Comparison of ENCODE assay signal across 9 mouse cellular contexts in the genomic region with DNA sequence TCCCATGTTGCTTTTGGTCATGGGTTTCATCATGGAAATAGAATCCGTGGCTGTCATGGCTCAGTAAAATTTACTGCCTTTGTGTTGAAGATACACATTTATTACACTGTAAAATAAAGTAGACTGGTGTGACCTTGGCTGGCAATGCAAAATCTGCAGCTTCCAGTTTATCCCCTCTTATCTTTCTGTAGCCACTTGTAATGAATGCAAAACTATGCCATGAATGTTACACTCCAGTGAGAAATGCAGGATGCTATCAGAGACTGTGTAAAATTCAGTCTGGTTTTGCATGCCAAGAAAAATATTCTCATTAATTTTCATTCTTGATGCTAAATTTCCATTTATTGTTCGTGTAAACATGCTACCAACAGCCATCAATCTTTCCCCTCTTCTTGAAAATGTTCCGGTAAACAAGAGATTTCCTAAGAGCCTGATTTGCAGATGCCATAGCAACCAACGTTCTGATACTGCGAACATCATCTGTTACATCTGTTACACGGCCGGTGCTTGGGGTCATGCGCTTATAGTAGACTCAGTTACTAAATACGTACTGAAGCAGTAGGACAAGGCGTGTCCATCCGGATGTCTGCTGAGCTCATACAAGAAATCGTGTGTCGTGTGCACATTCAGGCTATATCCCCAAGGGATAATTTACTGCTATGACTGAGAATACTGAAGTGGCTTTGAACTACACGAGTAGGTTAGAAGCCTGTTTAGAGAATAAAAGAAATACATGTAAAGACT.
DNase-seq lines count a peak whose midpoint lies in the region; ATAC-seq lines count a peak whose summit lies in the region.
"Had no signal": no experiment of that assay in that cellular context is flagged by ENCODE, and none has a peak within 500 bp of the region (broad histone marks: within the 10 kb centered on the region; RNA-seq: fewer than 3 reads in every experiment).

No protein-coding gene starts in this region.

- no peak overlapping the region for H3K4me2 ChIP-seq in kidney, embryonic 15.5 days
- no peak overlapping the region for H3K4me2 ChIP-seq in liver, embryonic 11.5 days

- no peak for DNase-seq in kidney, adult 11 months
- DNase-seq in brain, adult 2 months (ENCODE audit: low read depth, low spot score): peak; percentile 61
- no peak for DNase-seq in heart, embryonic 10.5 days (ENCODE audit: low spot score)
- peak; percentile 7 to 23 for DNase-seq in kidney, postnatal 36 days
- DNase-seq in c-Kit-positive CD71-positive TER-119-positive erythroid progenitor cells, embryonic 14.5 days (ENCODE audit: low spot score): no peak
- no peak for DNase-seq in liver, embryonic 11.5 days (ENCODE audit: low spot score)
- DNase-seq in adrenal gland, adult 2 months: no peak
- DNase-seq: right cerebral cortex, adult 18-20 months had no signal

- H3K4me3 ChIP-seq in kidney, embryonic 15.5 days (replicated peaks): no peak overlapping the region
- no peak overlapping the region for H3K4me3 ChIP-seq in heart, embryonic 10.5 days
- H3K4me3 ChIP-seq in liver, embryonic 11.5 days (ENCODE audit: low read depth, low read length): no peak overlapping the region

- no peaks in the 10 kb centered on the region for H3K9me3 ChIP-seq in kidney, embryonic 15.5 days (replicated peaks)
- H3K9me3 ChIP-seq in heart, embryonic 10.5 days: no peaks in the 10 kb centered on the region
- H3K9me3 ChIP-seq in liver, embryonic 11.5 days (ENCODE audit: control insufficient read depth, low read length): no peaks in the 10 kb centered on the region

- 65% methylated on average over 14 of the region's 14 CpGs for WGBS in kidney, embryonic 15.5 days
- 57% methylated on average over 14 of the region's 14 CpGs for WGBS in heart, embryonic 10.5 days
- WGBS in liver, embryonic 11.5 days: 75% methylated on average over 14 of the region's 14 CpGs

- H3K36me3 ChIP-seq in kidney, embryonic 15.5 days: no peaks in the 10 kb centered on the region
- H3K36me3 ChIP-seq in heart, embryonic 10.5 days: no peaks in the 10 kb centered on the region
- H3K36me3 ChIP-seq in liver, embryonic 11.5 days (ENCODE audit: control insufficient read depth, insufficient read depth, low read length): no peaks in the 10 kb centered on the region

- peak; percentile 62; the same call in 1 of the 2 replicates for ATAC-seq in kidney, embryonic 15.5 days (replicated peaks; ENCODE audit: low FRiP score)
- ATAC-seq in liver, embryonic 11.5 days (replicated peaks; ENCODE audit: low FRiP score): no peak

- H3K27me3 ChIP-seq in kidney, embryonic 15.5 days: no peaks in the 10 kb centered on the region
- H3K27me3 ChIP-seq in heart, embryonic 10.5 days (ENCODE audit: insufficient read depth, poor library complexity, severe bottlenecking): no peaks in the 10 kb centered on the region
- no peaks in the 10 kb centered on the region for H3K27me3 ChIP-seq in liver, embryonic 11.5 days (replicated peaks; ENCODE audit: control insufficient read depth, insufficient read depth, low read length)

- no peak overlapping the region for H3K27ac ChIP-seq in kidney, embryonic 15.5 days
- peak overlapping the region; percentile 22; the same call in 1 of the 2 replicates for H3K27ac ChIP-seq in heart, embryonic 10.5 days
- H3K27ac ChIP-seq in liver, embryonic 11.5 days (ENCODE audit: low read depth, low read length): no peak overlapping the region

- H3K9ac ChIP-seq in kidney, embryonic 15.5 days: no peak overlapping the region
- no peak overlapping the region for H3K9ac ChIP-seq in liver, embryonic 11.5 days (ENCODE audit: low read depth, low read length)

- H3K4me1 ChIP-seq in kidney, embryonic 15.5 days: peaks cover 7% of the 10 kb centered on the region; the same call in 1 of the 2 replicates
- peaks cover 10% of the 10 kb centered on the region; the same call in 1 of the 2 replicates for H3K4me1 ChIP-seq in heart, embryonic 10.5 days
- H3K4me1 ChIP-seq in liver, embryonic 11.5 days (replicated peaks; ENCODE audit: control insufficient read depth, insufficient read depth, low read length): no peaks in the 10 kb centered on the region

Comparison
In these comparisons a context has a peak if more than half of its experiments do, and no peak if none do; other contexts are left out.
1. DNase-seq: peak in brain, adult 2 months (single experiment) and kidney, postnatal 36 days (2 of 2); none in kidney, adult 11 months (single experiment), heart, embryonic 10.5 days (single experiment), c-Kit-positive CD71-positive TER-119-positive erythroid progenitor cells, embryonic 14.5 days (single experiment), liver, embryonic 11.5 days (single experiment) and adrenal gland, adult 2 months (single experiment).